Mouse (Mus musculus) kidney, embryonic 16.5 days (tissue): ENCODE data around the gene Mndal. TPM values are rescaled to one million over a fixed set of nuclear protein-coding genes. Genes with fewer than 3 reads are reported as not detected.
"Not testable (repeated sequence)": the region's sequence is repeated elsewhere in the genome, so short reads cannot be mapped to it uniquely, and the experiment has no call there.

Source experiments
- ATAC-seq: fragments of 200-750 bp; cut with Nextera tagmentation; 2 replicates; pipeline ENCODE4 v1.8.0; 2017; ENCODE audit warnings: moderate TSS enrichment; ENCODE audit not compliant: low FRiP score, low TSS enrichment
- H3K27ac ChIP-seq: fragments of 300-500 bp; sonication (generic); 2 replicates; pipeline ENCODE4 v1.5.1; 2014; ENCODE audit warnings: low read length
- H3K27me3 ChIP-seq: fragments of 300-500 bp; sonication (generic); 2 replicates; pipeline ENCODE4 v1.6.1; 2014; ENCODE audit warnings: low read length, control low read depth, mixed read lengths; ENCODE audit not compliant: insufficient read depth
- H3K36me3 ChIP-seq: fragments of 300-500 bp; sonication (generic); 2 replicates; pipeline ENCODE4 v1.6.1; 2014; ENCODE audit warnings: low read length, control low read depth, mixed read lengths; ENCODE audit not compliant: insufficient read depth
- H3K4me1 ChIP-seq: fragments of 300-500 bp; sonication (generic); 2 replicates; pipeline ENCODE4 v1.6.1; 2014; ENCODE audit warnings: low read length, control low read depth, mixed read lengths; ENCODE audit not compliant: insufficient read depth
- H3K4me2 ChIP-seq: fragments of 300-500 bp; sonication (generic); replicated peaks from 2 replicates; pipeline ENCODE4 v1.6.1; 2014; ENCODE audit warnings: low read depth, low read length
- H3K4me3 ChIP-seq: fragments of 300-500 bp; sonication (generic); 2 replicates; pipeline ENCODE4 v1.5.1; 2014; ENCODE audit warnings: mild to moderate bottlenecking, low read length
- H3K9ac ChIP-seq: fragments of 300-500 bp; sonication (generic); replicated peaks from 2 replicates; pipeline ENCODE4 v1.6.1; 2014; ENCODE audit warnings: low read length
- H3K9me3 ChIP-seq: fragments of 300-500 bp; sonication (generic); 2 replicates; pipeline ENCODE4 v1.6.1; 2016; ENCODE audit warnings: low read length, control low read depth
- WGBS: fragments of 180-500 bp; shearing (Covaris S2); extraction: QIAGEN DNeasy Blood & Tissue Kit; methylation state at CpG from one replicate; pipeline ENCODE4 v1.1.7; 2014; 5-methylcytosine and 5-hydroxymethylcytosine counted together
- polyA plus RNA-seq: library from polyadenylated mRNA; unstranded; fragments of >200 nt; fragmentation: Nextera tagmentation; extraction: Ambion mirVana; gene quantifications from 2 replicates; pipeline ENCODE4 v1.2.1, GENCODE M21; 2015

Mndal gene
- polyA plus RNA-seq, 1 experiment from 2014 or later, result 2.9 TPM

- H3K4me2 ChIP-seq, H3K27ac ChIP-seq, H3K4me3 ChIP-seq, ATAC-seq, H3K27me3 ChIP-seq, H3K4me1 ChIP-seq, H3K9me3 ChIP-seq, H3K9ac ChIP-seq, H3K36me3 ChIP-seq: not testable (repeated sequence)
- WGBS, result 97% methylated on average over 3 of the region's 4 CpGs
These were observed 36.4 kb downstream of the Mndal start for GRCm38 (mm10) chr1:173905885-173906284.

DNA sequence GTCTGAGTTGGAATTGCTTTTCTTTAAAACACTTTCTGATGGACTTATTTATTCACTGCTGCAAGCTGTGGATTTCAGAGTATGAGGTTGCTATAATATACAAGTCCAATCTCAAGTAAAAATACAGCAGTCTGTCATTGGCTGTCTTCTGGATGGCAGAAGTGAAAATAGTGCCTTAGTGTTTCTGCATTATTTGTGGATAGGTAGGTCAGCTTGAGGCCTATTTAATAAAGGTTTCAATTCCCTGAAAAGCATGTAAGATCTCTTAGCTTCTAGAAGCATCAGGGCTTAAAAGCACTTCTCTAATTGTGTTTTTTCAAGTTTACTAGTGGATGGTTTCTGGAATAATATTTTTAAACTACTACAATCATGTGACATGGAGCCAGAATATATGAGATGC, 52.5 kb downstream of the Mndal start:
- not testable (repeated sequence) for H3K4me2 ChIP-seq, ATAC-seq, H3K27me3 ChIP-seq, H3K9ac ChIP-seq, H3K36me3 ChIP-seq, H3K27ac ChIP-seq, H3K4me1 ChIP-seq, H3K4me3 ChIP-seq, H3K9me3 ChIP-seq

GRCm38 (mm10) chr1:173887026-173887787, 55.1 kb downstream of the Mndal start:
- not testable (repeated sequence) for H3K9ac ChIP-seq, H3K4me1 ChIP-seq, H3K36me3 ChIP-seq, H3K27me3 ChIP-seq, ATAC-seq, H3K4me3 ChIP-seq, H3K27ac ChIP-seq, H3K9me3 ChIP-seq, H3K4me2 ChIP-seq
- no CpG with 5 or more reads among the region's 2 CpGs for whole genome bisulfite sequencing

- not testable (repeated sequence) for H3K4me3 ChIP-seq, H3K9ac ChIP-seq, H3K36me3 ChIP-seq, H3K4me1 ChIP-seq, H3K27ac ChIP-seq, H3K9me3 ChIP-seq, ATAC-seq, H3K27me3 ChIP-seq, H3K4me2 ChIP-seq
- WGBS, result 73% methylated on average over 3 of the region's 3 CpGs
These were observed 62.2 kb downstream of the Mndal start for GRCm38 (mm10) chr1:173880004-173880666.

- not testable (repeated sequence) for H3K4me3 ChIP-seq, H3K27ac ChIP-seq, H3K9ac ChIP-seq, ATAC-seq, H3K9me3 ChIP-seq, H3K27me3 ChIP-seq, H3K4me2 ChIP-seq, H3K36me3 ChIP-seq, H3K4me1 ChIP-seq
- 70% methylated on average over 5 of the region's 5 CpGs for WGBS
These were observed 62.9 kb downstream of the Mndal start for GRCm38 (mm10) chr1:173879225-173879987.

DNA sequence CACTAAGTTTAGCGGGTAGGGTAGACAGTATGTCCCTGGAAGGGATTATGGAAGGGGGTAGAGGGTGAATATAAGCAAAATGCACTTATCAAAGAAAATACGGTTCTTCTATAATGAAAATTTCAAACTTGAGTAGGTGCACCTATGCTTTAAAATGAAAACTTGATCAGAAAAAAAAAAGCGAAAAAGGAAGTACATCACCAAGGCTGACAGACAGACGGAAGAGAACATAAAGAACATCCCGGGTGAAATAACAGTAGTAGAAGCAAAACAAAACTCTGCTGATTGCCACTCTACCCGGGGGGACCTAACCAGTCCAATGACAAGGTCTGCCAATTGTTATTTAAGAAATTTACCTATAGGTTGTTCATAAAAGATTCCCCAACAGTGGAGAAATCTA, 64.0 kb downstream of the Mndal start:
- not testable (repeated sequence) for H3K4me1 ChIP-seq, H3K9ac ChIP-seq, ATAC-seq, H3K27me3 ChIP-seq, H3K4me3 ChIP-seq, H3K9me3 ChIP-seq, H3K27ac ChIP-seq, H3K36me3 ChIP-seq, H3K4me2 ChIP-seq
- WGBS, result 91% methylated on average over 6 of the region's 6 CpGs

DNA sequence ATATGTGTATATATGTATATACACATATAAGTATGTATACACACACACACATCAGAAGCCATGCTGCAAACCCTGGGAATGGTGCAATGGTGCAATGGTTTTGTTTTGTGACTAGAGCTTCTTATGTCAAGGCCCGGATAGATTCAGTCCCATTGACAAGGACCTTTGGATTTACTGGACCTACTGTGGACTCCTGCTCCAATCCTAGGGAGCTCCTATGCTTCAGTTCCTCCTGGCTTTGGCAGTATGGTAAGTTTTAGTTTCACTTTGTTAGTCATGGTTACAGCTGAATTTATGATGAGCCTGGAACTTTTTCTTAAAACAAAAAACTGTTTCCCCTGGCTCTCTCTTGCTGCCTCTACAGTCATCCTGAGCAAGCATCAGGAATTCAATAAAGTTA, 65.2 kb downstream of the Mndal start:
- not testable (repeated sequence) for H3K9me3 ChIP-seq, H3K9ac ChIP-seq, H3K4me1 ChIP-seq, H3K27me3 ChIP-seq, H3K4me2 ChIP-seq, H3K36me3 ChIP-seq, H3K4me3 ChIP-seq, H3K27ac ChIP-seq, ATAC-seq
- 85% methylated on average over 1 of the region's 1 CpGs for WGBS

GRCm38 (mm10) chr1:173868586-173868985, 73.7 kb downstream of the Mndal start:
- not testable (repeated sequence) for ATAC-seq, H3K4me3 ChIP-seq, H3K4me2 ChIP-seq, H3K9ac ChIP-seq, H3K27ac ChIP-seq, H3K36me3 ChIP-seq, H3K4me1 ChIP-seq, H3K9me3 ChIP-seq, H3K27me3 ChIP-seq
- WGBS, result 77% methylated on average over 1 of the region's 1 CpGs

GRCm38 (mm10) chr1:173866504-173866903, 75.8 kb downstream of the Mndal start:
- no peak overlapping the region for H3K4me3 ChIP-seq
- 84% methylated on average over 12 of the region's 12 CpGs for WGBS
- ATAC-seq, result no peak
- H3K27ac ChIP-seq, result no peak overlapping the region
- no peak overlapping the region for H3K9ac ChIP-seq
- H3K27me3 ChIP-seq, result no peaks in the 10 kb centered on the region
- H3K9me3 ChIP-seq, result no peaks in the 10 kb centered on the region
- no peaks in the 10 kb centered on the region for H3K4me1 ChIP-seq
- H3K36me3 ChIP-seq, result no peaks in the 10 kb centered on the region
- no peak overlapping the region for H3K4me2 ChIP-seq

- H3K9me3 ChIP-seq, H3K4me3 ChIP-seq, H3K4me1 ChIP-seq, H3K27ac ChIP-seq, H3K9ac ChIP-seq, H3K4me2 ChIP-seq, ATAC-seq, H3K36me3 ChIP-seq, H3K27me3 ChIP-seq: not testable (repeated sequence)
These were observed 88.6 kb downstream of the Mndal start for GRCm38 (mm10) chr1:173853711-173854110.
